Mouse (Mus musculus) liver, adult 2 months (tissue): Measurements from ENCODE around the gene Aida.
"Not testable (repeated sequence)": the region's sequence is repeated elsewhere in the genome, so short reads cannot be mapped to it uniquely, and the experiment has no call there.

Source experiments
- CTCF ChIP-seq: fragments of 200-500 bp; IDR thresholded peaks from 2 replicates; pipeline ENCODE4 v1.5.1; 2011; ENCODE audit warnings: low read depth, low read length, control low read depth
- POLR2A ChIP-seq: fragments of 200-500 bp; IDR thresholded peaks from 2 replicates; pipeline ENCODE4 v1.6.1; 2011; ENCODE audit warnings: low read length, control low read depth; ENCODE audit not compliant: insufficient read depth; ENCODE audit errors: extremely low read depth

- not testable (repeated sequence) for TF ChIP-seq CTCF, POLR2A
These were observed 26.1 kb downstream of the Aida start for GRCm38 (mm10) chr1:183322496-183322895.
